Mouse (Mus musculus) CH12.LX (cell line): ENCODE measurements around the gene Jpt2. TPM values are rescaled to one million over a fixed set of nuclear protein-coding genes. Genes with fewer than 3 reads are reported as not detected.
A peak's percentile ranks its signal among the peaks of the same experiment; 100 is the strongest.

Source experiments
- DNase-seq: peaks from one replicate; pipeline ENCODE4 v3.0.0-alpha.2; 2013; ENCODE audit errors: extremely low read depth
- H3K27ac ChIP-seq: 2 replicates; pipeline ENCODE4 v1.5.1; 2012; ENCODE audit warnings: low read depth, mild to moderate bottlenecking, control low read depth, moderate library complexity; ENCODE audit not compliant: insufficient read depth
- H3K27me3 ChIP-seq: replicated peaks from 2 replicates; pipeline ENCODE3; 2012; ENCODE audit warnings: inconsistent platforms
- H3K36me3 ChIP-seq, 2 experiments: replicated peaks in 1 of 2; 2 replicates each; pipeline versions ENCODE3 to v1.6.1; 2012; ENCODE audit warnings: inconsistent platforms in 1 of 2, low read length in 1 of 2, mild to moderate bottlenecking in 1 of 2, mixed read lengths in 1 of 2, moderate library complexity in 1 of 2; ENCODE audit not compliant: control insufficient read depth in 1 of 2, insufficient read depth in 1 of 2
- H3K4me1 ChIP-seq, 2 experiments: 2 replicates each; pipeline ENCODE4 v1.6.1; 2012; ENCODE audit warnings: inconsistent platforms in 1 of 2, moderate library complexity in 1 of 2; ENCODE audit not compliant: insufficient read depth in 2 of 2, control insufficient read depth in 1 of 2
- H3K4me2 ChIP-seq: 2 replicates; pipeline ENCODE4 v1.6.1; 2012; ENCODE audit warnings: low read depth, mild to moderate bottlenecking, control low read depth; ENCODE audit not compliant: poor library complexity, insufficient read depth, severe bottlenecking
- H3K4me3 ChIP-seq, 3 experiments: fragments of 150-350 bp in 1 of 3; sonication (generic) in 1 of 3; replicated peaks in 1 of 3; 2 replicates each; pipeline versions ENCODE3 to v1.5.1; 2011 to 2012; ENCODE audit warnings: low read depth in 2 of 3, low read length in 2 of 3, mild to moderate bottlenecking in 2 of 3, moderate library complexity in 2 of 3, control low read depth in 1 of 3, improper control_type of control experiment in 1 of 3, inconsistent platforms in 1 of 3, mixed read lengths in 1 of 3; ENCODE audit not compliant: poor library complexity in 1 of 3
- H3K79me2 ChIP-seq: replicated peaks from 2 replicates; pipeline ENCODE4 v1.6.1; 2012; ENCODE audit warnings: mild to moderate bottlenecking, moderate library complexity; ENCODE audit not compliant: control insufficient read depth, poor library complexity, insufficient read depth, severe bottlenecking; ENCODE audit errors: extremely low read depth
- H3K9ac ChIP-seq: 2 replicates; pipeline ENCODE4 v1.6.1; 2012; ENCODE audit warnings: low read depth, mild to moderate bottlenecking, control low read depth, moderate library complexity; ENCODE audit not compliant: insufficient read depth
- H3K9me3 ChIP-seq: replicated peaks from 2 replicates; pipeline ENCODE3; 2012; ENCODE audit warnings: low read length, inconsistent platforms, mixed read lengths
- BHLHE40 ChIP-seq: IDR thresholded peaks from 2 replicates; pipeline ENCODE4 v1.6.1; 2011; ENCODE audit warnings: mild to moderate bottlenecking, low read depth, low read length, improper control_type of control experiment
- CHD1 ChIP-seq: IDR thresholded peaks from 2 replicates; pipeline ENCODE4 v1.6.1; 2012; ENCODE audit warnings: low read depth, low read length, improper control_type of control experiment, inconsistent platforms
- CHD2 ChIP-seq: IDR thresholded peaks from 2 replicates; pipeline ENCODE4 v1.6.1; 2011; ENCODE audit warnings: low read length, improper control_type of control experiment
- CTCF ChIP-seq, 2 experiments: IDR thresholded peaks in 1 of 2; conservative IDR thresholded peaks in 1 of 2; 2 replicates each; pipeline ENCODE4 v1.5.1; 2011 to 2012; ENCODE audit warnings: low read depth in 2 of 2, low read length in 2 of 2, improper control_type of control experiment in 1 of 2, inconsistent platforms in 1 of 2, mild to moderate bottlenecking in 1 of 2, moderate library complexity in 1 of 2
- E2F4 ChIP-seq: IDR thresholded peaks from 2 replicates; pipeline ENCODE4 v1.6.1; 2011; ENCODE audit warnings: low read depth, low read length, improper control_type of control experiment; ENCODE audit not compliant: insufficient replicate concordance
- ELF1 ChIP-seq: IDR thresholded peaks from 2 replicates; pipeline ENCODE4 v1.6.1; 2014; ENCODE audit warnings: low read depth, mild to moderate bottlenecking, inconsistent platforms, low read length, improper control_type of control experiment
- EP300 ChIP-seq: IDR thresholded peaks from 2 replicates; pipeline ENCODE4 v1.6.1; 2011; ENCODE audit warnings: low read length, improper control_type of control experiment
- ETS1 ChIP-seq: conservative IDR thresholded peaks from 2 replicates; pipeline ENCODE4 v1.6.1; 2012; ENCODE audit warnings: low read depth, mild to moderate bottlenecking, inconsistent platforms, low read length, improper control_type of control experiment, moderate library complexity
- GABPA ChIP-seq: IDR thresholded peaks from 2 replicates; pipeline ENCODE4 v1.6.1; 2012; ENCODE audit warnings: low read depth, low read length, improper control_type of control experiment, inconsistent platforms; ENCODE audit not compliant: insufficient replicate concordance
- HCFC1 ChIP-seq: IDR thresholded peaks from 2 replicates; pipeline ENCODE4 v1.6.1; 2012; ENCODE audit warnings: low read depth, mild to moderate bottlenecking, inconsistent platforms, low read length, improper control_type of control experiment
- IRF4 ChIP-seq: IDR thresholded peaks from 2 replicates; pipeline ENCODE4 v1.6.1; 2014; ENCODE audit warnings: low read depth, mild to moderate bottlenecking, inconsistent platforms, low read length, improper control_type of control experiment
- JUN ChIP-seq: IDR thresholded peaks from 2 replicates; pipeline ENCODE4 v1.6.1; 2011; ENCODE audit warnings: low read depth, mild to moderate bottlenecking, low read length, improper control_type of control experiment, moderate library complexity; ENCODE audit not compliant: insufficient read depth
- JUND ChIP-seq: conservative IDR thresholded peaks from 2 replicates; pipeline ENCODE4 v1.6.1; 2011; ENCODE audit warnings: low read depth, low read length, improper control_type of control experiment
- KAT2A ChIP-seq: IDR thresholded peaks from 2 replicates; pipeline ENCODE4 v1.6.1; 2012; ENCODE audit warnings: low read length, improper control_type of control experiment, inconsistent platforms; ENCODE audit not compliant: insufficient replicate concordance
- MAFK ChIP-seq: IDR thresholded peaks from 2 replicates; pipeline ENCODE4 v1.6.1; 2011; ENCODE audit warnings: low read length, improper control_type of control experiment; ENCODE audit not compliant: insufficient replicate concordance
- MAX ChIP-seq: IDR thresholded peaks from 2 replicates; pipeline ENCODE4 v1.6.1; 2011; ENCODE audit warnings: low read length, improper control_type of control experiment
- MAZ ChIP-seq: IDR thresholded peaks from 2 replicates; pipeline ENCODE4 v1.6.1; 2012; ENCODE audit warnings: low read depth, mild to moderate bottlenecking, inconsistent platforms, low read length, improper control_type of control experiment, moderate library complexity
- MEF2A ChIP-seq: IDR thresholded peaks from 2 replicates; pipeline ENCODE4 v1.6.1; 2014; ENCODE audit warnings: low read depth, mild to moderate bottlenecking, inconsistent platforms, low read length, improper control_type of control experiment, borderline replicate concordance
- MXI1 ChIP-seq: IDR thresholded peaks from 2 replicates; pipeline ENCODE4 v1.6.1; 2011; ENCODE audit warnings: mild to moderate bottlenecking, low read depth, low read length, improper control_type of control experiment
- MYC ChIP-seq: IDR thresholded peaks from 2 replicates; pipeline ENCODE4 v1.6.1; 2011; ENCODE audit warnings: low read depth, mild to moderate bottlenecking, improper control_type of control experiment, low read length
- NELFE ChIP-seq: IDR thresholded peaks from 2 replicates; pipeline ENCODE4 v1.6.1; 2011; ENCODE audit warnings: low read depth, low read length, improper control_type of control experiment
- NRF1 ChIP-seq: IDR thresholded peaks from 2 replicates; pipeline ENCODE4 v1.6.1; 2014; ENCODE audit warnings: low read depth, mild to moderate bottlenecking, inconsistent platforms, low read length, improper control_type of control experiment, moderate library complexity
- PAX5 ChIP-seq: IDR thresholded peaks from 2 replicates; pipeline ENCODE4 v1.6.1; 2012; ENCODE audit warnings: low read length, inconsistent platforms, mixed read lengths
- POLR2A ChIP-seq: IDR thresholded peaks from 2 replicates; pipeline ENCODE4 v1.6.1; 2011; ENCODE audit warnings: low read depth, mild to moderate bottlenecking, improper control_type of control experiment, low read length
- RAD21 ChIP-seq: IDR thresholded peaks from 2 replicates; pipeline ENCODE4 v1.6.1; 2011; ENCODE audit warnings: low read depth, mild to moderate bottlenecking, low read length, improper control_type of control experiment, moderate library complexity
- RCOR1 ChIP-seq: conservative IDR thresholded peaks from 2 replicates; pipeline ENCODE4 v1.6.1; 2012; ENCODE audit warnings: low read depth, mild to moderate bottlenecking, inconsistent platforms, low read length, improper control_type of control experiment
- SIN3A ChIP-seq: IDR thresholded peaks from 2 replicates; pipeline ENCODE4 v1.6.1; 2012; ENCODE audit warnings: low read length, improper control_type of control experiment, inconsistent platforms
- SMC3 ChIP-seq: IDR thresholded peaks from 2 replicates; pipeline ENCODE4 v1.6.1; 2011; ENCODE audit warnings: low read depth, low read length, improper control_type of control experiment
- TBP ChIP-seq: conservative IDR thresholded peaks from 2 replicates; pipeline ENCODE4 v1.6.1; 2011; ENCODE audit warnings: low read depth, low read length, improper control_type of control experiment
- TCF12 ChIP-seq: IDR thresholded peaks from 2 replicates; pipeline ENCODE4 v1.6.1; 2014; ENCODE audit warnings: low read depth, mild to moderate bottlenecking, inconsistent platforms, low read length, improper control_type of control experiment
- UBTF ChIP-seq: IDR thresholded peaks from 2 replicates; pipeline ENCODE4 v1.6.1; 2012; ENCODE audit warnings: low read depth, mild to moderate bottlenecking, inconsistent platforms, low read length, improper control_type of control experiment, moderate library complexity
- USF1 ChIP-seq: IDR thresholded peaks from 2 replicates; pipeline ENCODE4 v1.6.1; 2014; ENCODE audit warnings: low read depth, mild to moderate bottlenecking, inconsistent platforms, low read length, improper control_type of control experiment
- USF2 ChIP-seq: conservative IDR thresholded peaks from 2 replicates; pipeline ENCODE4 v1.6.1; 2011; ENCODE audit warnings: low read depth, low read length, improper control_type of control experiment
- ZC3H11A ChIP-seq: IDR thresholded peaks from 2 replicates; pipeline ENCODE4 v1.6.1; 2012; ENCODE audit warnings: low read depth, mild to moderate bottlenecking, inconsistent platforms, low read length, improper control_type of control experiment
- ZKSCAN1 ChIP-seq: IDR thresholded peaks from 2 replicates; pipeline ENCODE4 v1.6.1; 2012; ENCODE audit warnings: low read depth, inconsistent platforms, low read length, improper control_type of control experiment, borderline replicate concordance
- ZMIZ1 ChIP-seq: IDR thresholded peaks from 2 replicates; pipeline ENCODE4 v1.6.1; 2012; ENCODE audit warnings: low read depth, mild to moderate bottlenecking, inconsistent platforms, low read length, improper control_type of control experiment
- ZNF384 ChIP-seq: IDR thresholded peaks from 2 replicates; pipeline ENCODE4 v1.6.1; 2012; ENCODE audit warnings: low read depth, low read length, improper control_type of control experiment, inconsistent platforms
- dilution Hi-C: fragments of 300-500 bp; cut with MboI; formaldehyde crosslinking; loops from 2 replicates; pipeline ENCODE4 v1.14.3; 2020; ENCODE audit warnings: low sequenced_read_pairs; ENCODE audit not compliant: extremely low pct_unique_long_range_greater_than_20kb, extremely low pct_ligation_motif_present
- in situ Hi-C: fragments of 300-500 bp; cut with MboI; formaldehyde crosslinking; loops from 3 replicates; pipeline ENCODE4 v1.14.3; 2019; ENCODE audit warnings: low sequenced_read_pairs, low pct_ligation_motif_present, low pct_unique_long_range_greater_than_20kb, mixed read lengths
- polyA plus RNA-seq: library from polyadenylated mRNA; unstranded; fragments of >175 nt; gene quantifications from 2 replicates; pipeline ENCODE4 v1.2.1, GENCODE M21; 2012; ENCODE audit warnings: low read depth; ENCODE audit not compliant: insufficient read length
- total RNA-seq, 2 experiments: library from RNA; depleted of rRNA; stranded (reverse); fragments of 300-350 nt in 1 of 2; fragments of >200 nt in 1 of 2; gene quantifications; 2 replicates each; pipeline ENCODE4 v1.2.3; 2012 to 2014

Gene Jpt2
- total RNA-seq (2012; rRNA removed) (33.5 and 48.9 TPM in 2 replicates), total RNA-seq (2014; rRNA removed) (67.6 and 70.9 TPM in 2 replicates), polyA plus RNA-seq (60.2 and 62.9 TPM in 2 replicates)

GRCm38 (mm10) chr17:24960135-24960851, at the start of gene Jpt2:
Jpt2 (minus strand) TSS chr17:24960689.
- Histone ChIP-seq H3K9ac (peak within 1 kb of the TSS; percentile 73), H3K27me3 (no peaks in the 10 kb centered on the region), H3K4me1 (peaks cover 3 to 23% of the 10 kb centered on the region in 2 experiments), H3K9me3 (no peaks in the 10 kb centered on the region), H3K79me2 (peaks cover 43% of the 10 kb centered on the region), H3K36me3 (peaks cover 34 to 60% of the 10 kb centered on the region in 2 experiments), H3K4me3 (peak within 1 kb of the TSS; percentile 90 to 96 (median 93)), H3K27ac (peak within 1 kb of the TSS; percentile 54), H3K4me2 (peak within 1 kb of the TSS; percentile 80)
- in situ Hi-C loops (no loop called here), dilution Hi-C loops (no loop called here)
- peak; percentile 98 for DNase-seq
- no peak for TF ChIP-seq RAD21
- TF ChIP-seq HCFC1: peak; percentile 62; the same call in 1 of the 2 replicates
- peak; percentile 94 for TF ChIP-seq MXI1
- peak; percentile 58 for TF ChIP-seq NELFE
- peak; percentile 57 for TF ChIP-seq MAX
- TF ChIP-seq ETS1: no peak
- no peak for TF ChIP-seq USF2
- no peak for TF ChIP-seq RCOR1
- TF ChIP-seq GABPA: no peak
- no peak for TF ChIP-seq ZKSCAN1
- peak; percentile 95 for TF ChIP-seq CHD2
- TF ChIP-seq USF1: no peak
- TF ChIP-seq CHD1: no peak
- TF ChIP-seq IRF4: no peak
- TF ChIP-seq EP300: no peak
- peak; percentile 27; the same call in 1 of the 2 replicates for TF ChIP-seq MEF2A
- no peak for TF ChIP-seq SMC3
- TF ChIP-seq PAX5: no peak
- TF ChIP-seq E2F4: peak; percentile 68; the same call in 1 of the 2 replicates
- 0 out of 2 replicates have a peak, but pooled peaks have one; percentile 3 for TF ChIP-seq MAFK
- TF ChIP-seq ZNF384: no peak
- no peak for TF ChIP-seq ZC3H11A
- TF ChIP-seq KAT2A: 0 out of 2 replicates have a peak, but pooled peaks have one; percentile 44
- TF ChIP-seq UBTF: no peak
- TF ChIP-seq NRF1: peak; percentile 74
- peak; percentile 86 for TF ChIP-seq ZMIZ1
- TF ChIP-seq SIN3A: peak; percentile 70; the same call in 1 of the 2 replicates
- 0 out of 2 replicates have a peak, but pooled peaks have one; percentile 55 for TF ChIP-seq TBP
- no peak for TF ChIP-seq JUN
- no peak for TF ChIP-seq JUND
- peak; percentile 85; the same call in 1 of the 2 replicates for TF ChIP-seq MAZ
- no peak for TF ChIP-seq BHLHE40
- peak; percentile 86 for TF ChIP-seq MYC
- TF ChIP-seq TCF12: peak; percentile 71
- peak; percentile 76; the same call in 1 of the 2 replicates for TF ChIP-seq POLR2A
- peak in 1 of 2 experiments; percentile 53; a peak in 2 of 4 replicates for TF ChIP-seq CTCF (conservative IDR thresholded peaks at IDR 0.05 in 1 of 2, IDR thresholded peaks at IDR 0.05 in 1 of 2; ENCODE audit: low read depth in 2 of 2, low read length in 2 of 2)
- no peak for TF ChIP-seq ELF1
